Mouse (Mus musculus) urinary bladder, postnatal 25 days (tissue): Measurements from ENCODE around the gene Ptpn20.

Experiments used
- DNase-seq: peaks from one replicate; pipeline ENCODE4 v3.0.0; 2022; ENCODE audit warnings: low spot score

The Ptpn20 gene

GRCm38 (mm10) chr14:33673350-33674087 is 84.5 kb downstream of the Ptpn20 start:
- DNase-seq, result peak; percentile 17

GRCm38 (mm10) chr14:33677996-33678395 is 89.0 kb downstream of the Ptpn20 start:
- no peak for DNase-seq

- DNase-seq, result no peak
Observed at GRCm38 (mm10) chr14:33678740-33679139, 89.7 kb downstream of the Ptpn20 start.

GRCm38 (mm10) chr14:33680621-33681020 is 91.6 kb downstream of the Ptpn20 start:
- DNase-seq, result no peak

- no peak for DNase-seq
Observed at GRCm38 (mm10) chr14:33682768-33683167, 93.8 kb downstream of the Ptpn20 start.

GRCm38 (mm10) chr14:33683701-33684100 is 94.7 kb downstream of the Ptpn20 start:
- no peak for DNase-seq

- no peak for DNase-seq
Observed at GRCm38 (mm10) chr14:33687444-33688028, 98.5 kb downstream of the Ptpn20 start.

GRCm38 (mm10) chr14:33689044-33689443 is 100.0 kb downstream of the Ptpn20 start:
- DNase-seq, result no peak
